Mouse (Mus musculus): ENCODE data around the gene Gm5089. TPM values are rescaled to one million over a fixed set of nuclear protein-coding genes. Genes with fewer than 3 reads are reported as not detected.

The Gm5089 gene
- polyA plus RNA-seq, 1 experiment from 2014 or later: not detected

DNA sequence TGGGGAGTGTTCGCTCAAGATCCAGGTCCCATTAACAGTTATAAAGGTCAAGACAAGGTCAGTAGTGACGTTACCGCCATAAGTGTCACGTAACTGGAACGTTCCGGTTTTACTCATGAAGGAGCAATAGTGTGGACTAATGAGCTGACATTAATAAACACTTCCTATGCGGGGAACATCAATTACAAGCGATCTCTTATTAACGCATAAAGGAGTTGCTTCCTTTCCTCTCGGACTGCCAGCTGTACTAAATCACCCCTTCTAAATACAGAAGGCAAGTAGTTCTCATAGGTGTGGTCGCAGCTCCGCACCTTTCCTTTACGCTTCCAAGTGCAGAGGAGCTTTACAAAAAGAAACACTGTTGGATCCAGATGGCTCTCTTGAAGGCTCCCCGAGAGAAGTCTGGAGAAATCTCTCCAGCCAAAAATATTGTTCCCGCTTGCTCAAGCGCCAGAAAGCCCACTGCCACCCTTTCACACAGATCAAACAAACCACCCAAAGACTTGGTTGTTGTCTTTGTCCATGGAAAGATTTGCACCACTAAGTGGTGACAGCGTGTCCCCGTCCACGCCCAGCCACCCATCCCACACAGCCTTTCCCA is 62.4 kb downstream of the Gm5089 start:
- no peak for ATAC-seq (ENCODE audit: low FRiP score, low TSS enrichment)
- Histone ChIP-seq H3K9me3 (ENCODE audit: control insufficient read depth, low read length) (no peaks in the 10 kb centered on the region), H3K4me2 (replicated peaks; ENCODE audit: low read depth, low read length) (no peak overlapping the region), H3K27ac (ENCODE audit: low read depth, low read length) (no peak overlapping the region), H3K36me3 (ENCODE audit: control insufficient read depth, insufficient read depth, low read length) (no peaks in the 10 kb centered on the region), H3K27me3 (ENCODE audit: control insufficient read depth, insufficient read depth, low read length) (peaks cover 10% of the 10 kb centered on the region), H3K4me1 (ENCODE audit: control insufficient read depth, insufficient read depth, low read length) (no peaks in the 10 kb centered on the region), H3K4me3 (ENCODE audit: low read length) (no peak overlapping the region), H3K9ac (ENCODE audit: low read depth, low read length) (no peak overlapping the region)
- WGBS: 42% methylated on average over 19 of the region's 19 CpGs

DNA sequence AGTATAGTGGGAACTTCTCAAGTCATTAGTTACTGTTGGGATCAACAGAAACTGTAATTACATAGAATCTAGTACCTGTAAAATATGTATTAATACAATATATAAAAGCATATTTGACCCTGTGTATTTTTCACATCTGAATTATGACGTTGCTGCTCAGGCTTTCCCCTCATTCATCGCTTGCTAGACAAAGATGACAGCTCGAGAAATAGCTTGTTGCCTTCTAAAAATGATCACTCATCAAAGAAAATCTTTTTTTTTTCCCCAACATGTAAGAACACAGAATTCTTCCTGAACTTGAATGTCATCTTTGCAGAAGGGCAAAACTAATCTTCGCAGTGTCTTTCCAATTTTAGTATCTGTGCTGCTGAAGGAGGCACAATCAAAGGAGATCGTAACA is 63.1 kb downstream of the Gm5089 start:
- Histone ChIP-seq H3K27ac (ENCODE audit: low read depth, low read length) (no peak overlapping the region), H3K27me3 (ENCODE audit: control insufficient read depth, insufficient read depth, low read length) (peaks cover 10% of the 10 kb centered on the region), H3K4me2 (replicated peaks; ENCODE audit: low read depth, low read length) (no peak overlapping the region), H3K4me1 (ENCODE audit: control insufficient read depth, insufficient read depth, low read length) (no peaks in the 10 kb centered on the region), H3K4me3 (ENCODE audit: low read length) (no peak overlapping the region), H3K9me3 (ENCODE audit: control insufficient read depth, low read length) (no peaks in the 10 kb centered on the region), H3K9ac (ENCODE audit: low read depth, low read length) (no peak overlapping the region), H3K36me3 (ENCODE audit: control insufficient read depth, insufficient read depth, low read length) (no peaks in the 10 kb centered on the region)
- WGBS: 91% methylated on average over 5 of the region's 5 CpGs
- no peak for ATAC-seq (ENCODE audit: low FRiP score, low TSS enrichment)

DNA sequence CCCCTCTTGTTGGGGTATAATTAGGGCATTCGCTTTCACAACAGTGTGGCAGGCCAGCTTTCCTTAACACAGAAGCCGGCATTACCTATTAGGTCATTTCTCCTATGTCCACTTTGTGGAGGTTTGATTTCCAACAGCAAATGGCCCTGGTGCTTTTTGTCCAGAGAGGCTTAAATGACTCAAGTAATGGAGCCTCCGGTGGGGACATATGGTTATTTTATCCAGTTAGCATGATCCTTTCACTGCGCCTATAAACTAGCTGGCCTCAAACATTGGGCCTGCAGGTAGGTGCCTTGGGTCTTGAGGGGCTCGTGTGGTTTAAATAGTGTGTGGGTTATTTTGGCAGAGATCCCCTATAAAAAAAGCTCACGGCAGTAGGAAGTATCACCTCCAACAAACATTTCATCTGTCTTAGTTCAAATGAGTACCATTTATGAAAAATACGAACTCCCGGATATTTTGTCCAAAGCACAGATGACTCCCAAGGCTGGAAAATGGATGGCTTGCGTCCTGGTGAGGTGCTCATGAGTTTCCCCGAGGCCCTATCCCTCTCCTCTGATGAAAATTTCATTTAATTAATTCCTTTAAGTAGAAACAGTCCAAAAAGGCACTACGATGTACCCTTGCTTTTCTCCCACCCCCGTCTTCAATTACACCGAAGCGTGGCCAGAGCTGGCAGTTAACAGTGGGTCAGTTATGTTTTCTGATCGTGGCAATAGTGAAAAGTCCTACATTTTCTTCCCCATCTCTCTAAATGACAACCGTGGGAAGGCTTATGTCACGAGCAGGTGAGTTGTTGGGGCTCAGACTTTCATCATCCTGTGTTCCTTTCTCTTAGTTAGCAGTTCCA is 64.4 kb downstream of the Gm5089 start:
- H3K4me2 ChIP-seq (replicated peaks; ENCODE audit: low read depth, low read length): no peak overlapping the region
- H3K4me3 ChIP-seq (ENCODE audit: low read length): no peak overlapping the region
- no peak overlapping the region for H3K27ac ChIP-seq (ENCODE audit: low read depth, low read length)
- no peaks in the 10 kb centered on the region for H3K9me3 ChIP-seq (ENCODE audit: control insufficient read depth, low read length)
- peaks cover 10% of the 10 kb centered on the region for H3K27me3 ChIP-seq (ENCODE audit: control insufficient read depth, insufficient read depth, low read length)
- no peak for ATAC-seq (ENCODE audit: low FRiP score, low TSS enrichment)
- no peak overlapping the region for H3K9ac ChIP-seq (ENCODE audit: low read depth, low read length)
- H3K36me3 ChIP-seq (ENCODE audit: control insufficient read depth, insufficient read depth, low read length): no peaks in the 10 kb centered on the region
- no peaks in the 10 kb centered on the region for H3K4me1 ChIP-seq (ENCODE audit: control insufficient read depth, insufficient read depth, low read length)
- WGBS: 89% methylated on average over 17 of the region's 17 CpGs

DNA sequence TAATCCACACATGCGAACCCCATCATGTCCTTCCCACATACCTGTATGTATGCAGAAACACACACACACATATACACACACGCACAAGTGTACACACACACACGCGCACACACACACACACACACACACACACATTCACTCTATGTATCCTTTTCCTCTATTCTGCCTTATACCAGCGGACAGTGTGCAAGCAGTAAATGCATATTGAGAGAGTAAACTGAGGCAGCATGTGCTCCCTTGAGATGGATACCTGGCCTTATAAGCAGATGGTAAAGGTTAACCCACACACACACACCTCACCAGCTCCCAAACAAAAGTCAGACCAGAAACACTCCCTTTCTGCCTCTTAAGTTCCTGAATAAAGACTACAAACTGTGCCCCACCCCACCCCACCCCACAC is 65.2 kb downstream of the Gm5089 start:
- ATAC-seq (ENCODE audit: low FRiP score, low TSS enrichment): no peak
- no peak overlapping the region for H3K27ac ChIP-seq (ENCODE audit: low read depth, low read length)
- no peak overlapping the region for H3K4me2 ChIP-seq (replicated peaks; ENCODE audit: low read depth, low read length)
- 95% methylated on average over 5 of the region's 5 CpGs for WGBS
- no peaks in the 10 kb centered on the region for H3K36me3 ChIP-seq (ENCODE audit: control insufficient read depth, insufficient read depth, low read length)
- no peak overlapping the region for H3K4me3 ChIP-seq (ENCODE audit: low read length)
- H3K9ac ChIP-seq (ENCODE audit: low read depth, low read length): no peak overlapping the region
- peaks cover 10% of the 10 kb centered on the region for H3K27me3 ChIP-seq (ENCODE audit: control insufficient read depth, insufficient read depth, low read length)
- H3K9me3 ChIP-seq (ENCODE audit: control insufficient read depth, low read length): no peaks in the 10 kb centered on the region
- H3K4me1 ChIP-seq (ENCODE audit: control insufficient read depth, insufficient read depth, low read length): no peaks in the 10 kb centered on the region

DNA sequence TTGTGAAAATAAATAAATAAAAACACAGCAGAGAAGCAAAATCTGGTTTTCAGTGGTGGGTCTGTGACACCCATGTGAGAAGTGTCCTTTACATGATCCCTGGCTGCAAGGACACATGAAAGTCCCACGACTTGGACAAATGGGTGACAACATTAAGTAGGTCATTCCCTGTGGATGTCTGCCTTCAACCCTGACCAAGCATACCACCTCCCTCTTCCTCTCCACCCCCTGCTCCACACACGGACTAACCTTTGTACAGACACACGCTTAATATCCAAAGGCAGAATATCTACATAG is 65.7 kb downstream of the Gm5089 start:
- no peak overlapping the region for H3K9ac ChIP-seq (ENCODE audit: low read depth, low read length)
- WGBS: 55% methylated on average over 3 of the region's 3 CpGs
- no peaks in the 10 kb centered on the region for H3K4me1 ChIP-seq (ENCODE audit: control insufficient read depth, insufficient read depth, low read length)
- H3K4me3 ChIP-seq (ENCODE audit: low read length): no peak overlapping the region
- H3K27ac ChIP-seq (ENCODE audit: low read depth, low read length): no peak overlapping the region
- H3K36me3 ChIP-seq (ENCODE audit: control insufficient read depth, insufficient read depth, low read length): no peaks in the 10 kb centered on the region
- H3K4me2 ChIP-seq (replicated peaks; ENCODE audit: low read depth, low read length): no peak overlapping the region
- ATAC-seq (ENCODE audit: low FRiP score, low TSS enrichment): no peak
- no peaks in the 10 kb centered on the region for H3K9me3 ChIP-seq (ENCODE audit: control insufficient read depth, low read length)
- H3K27me3 ChIP-seq (ENCODE audit: control insufficient read depth, insufficient read depth, low read length): peaks cover 10% of the 10 kb centered on the region

Other genes with a start within 250 kb of the Gm5089 start
- 0.07 and 0.10 TPM in 2 replicates for gene Zic5, start 14.6 kb upstream of the Gm5089 start, polyA plus RNA-seq (2014; fragmentation: Nextera tagmentation; extraction: Ambion mirVana)
- not detected in 2 replicates for gene Zic2, start 24.3 kb upstream of the Gm5089 start, polyA plus RNA-seq (2014; fragmentation: Nextera tagmentation; extraction: Ambion mirVana)
- gene Gm10837, start 39.5 kb upstream of the Gm5089 start, polyA plus RNA-seq (2014; fragmentation: Nextera tagmentation; extraction: Ambion mirVana): not detected in 2 replicates
- 15.3 and 20.5 TPM in 2 replicates for gene Pcca, start 83.2 kb upstream of the Gm5089 start, polyA plus RNA-seq (2014; fragmentation: Nextera tagmentation; extraction: Ambion mirVana)

Measured in kidney, embryonic 14.5 days (tissue).